Mouse (Mus musculus): ENCODE measurements around the gene Sertad2.

DNA sequence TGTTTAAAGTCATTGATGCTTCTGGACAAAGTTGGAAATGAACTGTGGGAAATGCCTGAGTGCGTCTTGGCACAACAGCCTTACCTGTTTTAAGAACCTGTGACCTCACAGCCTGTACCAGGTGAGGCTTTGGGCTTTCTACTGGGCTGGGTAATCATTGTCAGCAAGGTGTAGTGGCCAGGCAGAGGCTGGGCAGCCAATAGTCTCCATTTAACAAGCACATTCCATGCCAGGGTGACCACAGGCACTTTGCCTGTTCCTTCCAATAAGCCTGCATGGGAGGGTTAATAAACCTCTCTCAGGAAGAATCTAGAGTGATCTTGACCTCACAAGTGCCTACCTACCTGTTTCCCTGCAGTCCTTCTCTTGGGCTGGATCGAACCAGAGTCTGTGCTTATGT is 21.7 kb upstream of the Sertad2 start:
- TF ChIP-seq CTCF (IDR thresholded peaks at IDR 0.05; ENCODE audit: borderline replicate concordance, extremely low read depth, insufficient read depth, insufficient read length) (no peak), POLR2A (IDR thresholded peaks at IDR 0.05; ENCODE audit: borderline replicate concordance, extremely low read depth, insufficient read depth, insufficient read length, poor library complexity, severe bottlenecking) (no peak)
